Mouse (Mus musculus): ENCODE measurements at regions not wholly inside any gene's neighbourhood (a gene's known extent, or its start where the extent isn't known, plus 50 kb on each side); places are given as distances from the start of the nearest gene placed in this dataset.

DNA sequence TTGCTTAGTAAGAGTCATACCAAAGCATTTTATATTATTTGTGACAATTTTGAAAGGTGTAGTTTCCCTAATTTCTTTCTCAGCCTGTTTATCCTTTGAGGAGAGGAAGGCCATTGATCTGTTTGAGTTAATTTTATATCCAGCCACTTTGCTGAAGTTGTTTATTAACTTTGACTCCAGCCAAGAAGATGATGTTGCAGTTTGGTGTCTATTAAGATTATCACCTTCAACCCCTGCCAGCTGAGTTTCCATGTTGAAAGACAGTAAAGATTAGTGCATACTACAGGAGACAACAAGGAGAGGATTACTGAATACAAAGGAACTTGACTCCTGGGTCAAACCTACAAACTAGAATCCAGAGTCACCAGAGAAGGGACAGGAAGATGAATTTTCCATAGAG lies 80.5 kb upstream of the 4933415F23Rik start:
- TF ChIP-seq POLR2A (IDR thresholded peaks at IDR 0.05; ENCODE audit: low read depth, low read length) = no peak
- TF ChIP-seq CTCF (conservative IDR thresholded peaks at IDR 0.05; ENCODE audit: insufficient read depth, insufficient read length, low read depth, low read length) = no peak

All from kidney, adult 2 months (tissue).